Mouse (Mus musculus): Measurements from ENCODE around the gene Akap8l. TPM values are rescaled to one million over a fixed set of nuclear protein-coding genes. Genes with fewer than 3 reads are reported as not detected.

The Akap8l gene
- total RNA-seq, 2 experiments from 2014 or later = 36.7 to 50.5 TPM

DNA sequence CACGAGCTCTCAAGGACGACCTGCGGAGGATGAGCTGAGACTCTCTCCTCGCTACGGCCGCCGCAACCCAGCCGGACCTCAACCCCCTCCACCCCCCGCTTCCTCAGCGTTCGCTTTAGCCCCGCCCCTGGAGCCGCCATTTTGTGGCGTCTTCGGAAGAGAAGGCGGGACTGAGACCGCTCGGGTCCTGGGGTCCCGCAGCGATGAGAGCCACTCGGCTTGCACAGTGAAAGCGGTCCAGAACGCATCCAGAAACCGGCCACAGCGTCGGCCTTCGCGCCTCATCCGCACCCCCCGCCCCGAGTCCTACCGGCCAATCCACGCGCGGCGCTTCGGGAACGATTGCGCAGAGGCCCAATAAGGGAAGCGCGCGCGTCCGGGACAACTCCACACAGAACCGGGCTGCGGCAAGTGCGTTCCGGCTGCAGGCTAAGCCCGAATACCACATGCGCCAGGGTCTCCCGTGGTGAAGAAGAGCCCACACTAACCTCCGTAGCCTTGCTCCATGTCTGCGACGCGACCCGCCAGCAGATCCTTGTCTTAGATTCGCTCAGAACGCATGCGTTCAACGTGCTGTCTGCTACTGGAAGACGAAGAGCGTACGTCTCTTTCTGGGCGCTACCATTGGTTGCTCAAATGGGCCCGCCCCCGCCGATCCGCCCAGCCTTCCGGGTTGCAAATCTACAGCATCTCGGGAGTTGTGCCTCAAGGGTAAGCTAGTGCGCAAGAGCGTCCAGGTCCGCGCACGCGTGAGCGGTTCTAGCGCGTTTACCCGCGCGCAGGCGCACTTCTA is 29.6 kb downstream of the Akap8l start, which contains the start of gene Akap8:
Akap8 (minus strand) TSS at position 642 of the 793 bp plus-strand sequence.
- DNase-seq (ENCODE audit: low spot score in 2 of 2) = peak; percentile 90 to 97

GRCm38 (mm10) chr17:32319950-32320349 is 30.5 kb downstream of the Akap8l start:
- no peak for DNase-seq (ENCODE audit: low spot score in 2 of 2)

GRCm38 (mm10) chr17:32317708-32318107 is 32.7 kb downstream of the Akap8l start:
- no peak for DNase-seq (ENCODE audit: low spot score in 2 of 2)

- DNase-seq (ENCODE audit: low spot score in 2 of 2) = no peak
These were observed 33.4 kb downstream of the Akap8l start for GRCm38 (mm10) chr17:32317032-32317431.

DNA sequence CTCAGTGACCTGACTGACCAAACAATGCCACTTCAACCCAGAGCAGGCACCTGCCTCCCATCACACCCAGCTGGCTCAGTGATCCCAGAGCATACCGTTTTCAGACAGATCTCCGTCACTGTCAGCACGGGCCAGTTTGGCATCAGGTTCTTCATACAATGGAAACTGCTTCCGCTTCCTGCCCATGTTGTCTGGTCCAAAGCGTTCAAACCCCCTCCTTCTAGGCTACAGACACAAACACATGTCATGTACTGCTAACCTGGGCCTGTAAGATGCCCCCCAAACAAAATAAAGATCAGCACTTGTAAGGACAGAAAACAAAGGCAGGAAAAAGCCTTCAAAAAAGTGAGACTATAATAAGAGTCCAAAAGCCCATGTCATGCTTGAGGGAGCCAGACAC is 34.8 kb downstream of the Akap8l start:
- DNase-seq (ENCODE audit: low spot score in 2 of 2) = no peak

GRCm38 (mm10) chr17:32313892-32314291 is 36.5 kb downstream of the Akap8l start:
- DNase-seq (ENCODE audit: low spot score in 2 of 2) = no peak

DNA sequence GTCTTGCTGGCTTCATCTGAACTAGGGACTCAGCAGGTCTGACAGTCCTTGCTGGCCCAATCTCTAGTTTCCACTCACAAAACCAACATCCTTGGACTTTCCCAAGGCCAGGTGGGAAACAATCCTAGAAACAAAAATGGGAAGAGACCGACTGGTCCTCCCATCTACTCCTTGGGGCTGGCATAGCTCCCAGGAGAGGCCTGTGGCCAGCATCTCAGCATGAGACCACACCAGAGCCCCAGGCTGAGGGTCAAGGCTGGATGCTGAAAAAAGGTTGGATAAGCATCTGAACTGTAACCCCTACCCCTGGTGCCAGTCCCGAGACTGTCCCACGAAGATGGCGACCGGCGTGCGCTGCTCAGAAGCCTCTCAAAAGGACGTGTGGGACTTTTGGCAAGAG is 37.6 kb downstream of the Akap8l start:
- DNase-seq (ENCODE audit: low spot score in 2 of 2) = no peak

- no peak for DNase-seq (ENCODE audit: low spot score in 2 of 2)
These were observed 42.4 kb downstream of the Akap8l start for GRCm38 (mm10) chr17:32307963-32308362.

DNA sequence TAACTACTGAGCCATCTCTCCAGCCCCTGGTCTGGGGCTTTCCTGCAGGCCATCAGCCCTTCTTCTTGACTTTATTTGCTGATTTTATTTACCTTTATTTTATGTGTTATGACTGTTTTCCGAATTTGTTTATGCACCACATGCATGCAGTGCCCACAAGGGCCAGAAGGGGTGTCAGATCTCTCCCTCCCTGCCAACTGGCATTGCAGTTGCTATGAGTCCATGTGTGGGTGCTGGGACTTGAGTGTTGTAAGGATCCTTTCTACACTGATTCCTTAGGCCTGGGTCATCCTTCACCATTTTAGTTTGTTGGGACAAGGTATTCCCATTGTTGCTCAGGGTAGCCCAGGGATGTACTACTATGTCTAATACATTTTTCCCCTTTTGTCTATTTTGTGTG is 52.3 kb downstream of the Akap8l start:
- no peak for DNase-seq (ENCODE audit: low spot score in 2 of 2)

- DNase-seq (ENCODE audit: low spot score in 2 of 2) = no peak
These were observed 54.5 kb downstream of the Akap8l start for GRCm38 (mm10) chr17:32295901-32296300.

DNA sequence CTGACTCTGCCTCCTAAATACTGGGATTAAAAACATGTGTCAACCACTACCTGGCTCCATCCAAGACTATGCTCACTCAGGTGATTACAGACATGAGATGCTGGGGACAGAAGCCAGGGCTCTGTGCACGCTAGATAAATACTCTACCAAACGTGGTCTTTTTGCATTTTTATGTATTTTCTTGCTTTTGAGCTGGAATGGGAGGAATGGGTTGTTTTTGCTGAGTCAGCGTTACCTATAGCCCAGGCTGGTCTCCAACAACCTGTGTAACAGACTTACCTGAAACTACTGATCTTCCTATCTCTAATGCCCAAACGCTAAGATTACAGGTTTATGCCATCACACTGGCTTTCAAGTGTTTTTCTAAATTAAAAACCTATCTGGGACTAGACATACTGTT is 55.2 kb downstream of the Akap8l start:
- DNase-seq (ENCODE audit: low spot score in 2 of 2) = no peak

- DNase-seq (ENCODE audit: low spot score in 2 of 2) = no peak
These were observed 65.2 kb downstream of the Akap8l start for GRCm38 (mm10) chr17:32285138-32285670.

- DNase-seq (ENCODE audit: low spot score in 2 of 2) = peak; percentile 82 to 91
These were observed 65.9 kb downstream of the Akap8l start, which contains the start of gene Brd4 for GRCm38 (mm10) chr17:32284262-32285137. TSS of gene Brd4 (minus strand) at chr17:32284722.

DNA sequence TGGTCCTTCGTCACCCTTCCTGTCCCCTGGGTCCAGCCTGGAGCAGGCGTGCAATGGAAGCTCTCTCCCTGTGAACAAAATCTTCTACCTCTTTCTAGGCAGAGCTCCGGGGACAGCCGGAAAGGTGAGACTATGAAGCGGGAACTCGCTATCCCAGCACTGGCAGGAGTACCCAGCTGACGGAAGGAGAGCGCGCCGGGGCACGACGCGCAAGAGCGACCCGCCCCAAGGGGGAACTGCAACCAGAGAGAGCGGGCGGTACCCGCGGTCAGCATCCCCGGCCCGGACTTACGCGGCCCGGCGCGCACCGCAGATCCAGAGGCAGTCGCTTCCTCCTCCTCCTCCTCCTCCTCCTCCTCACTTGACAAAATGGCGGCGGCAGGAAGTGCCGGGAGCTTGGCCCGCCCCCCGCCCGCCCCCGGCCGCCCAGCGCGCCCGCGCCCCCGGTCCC is 66.6 kb downstream of the Akap8l start:
- peak; percentile 29 to 57 for DNase-seq (ENCODE audit: low spot score in 2 of 2)

- DNase-seq (ENCODE audit: low spot score in 2 of 2) = no peak
These were observed 67.1 kb downstream of the Akap8l start for GRCm38 (mm10) chr17:32283341-32283740.

DNA sequence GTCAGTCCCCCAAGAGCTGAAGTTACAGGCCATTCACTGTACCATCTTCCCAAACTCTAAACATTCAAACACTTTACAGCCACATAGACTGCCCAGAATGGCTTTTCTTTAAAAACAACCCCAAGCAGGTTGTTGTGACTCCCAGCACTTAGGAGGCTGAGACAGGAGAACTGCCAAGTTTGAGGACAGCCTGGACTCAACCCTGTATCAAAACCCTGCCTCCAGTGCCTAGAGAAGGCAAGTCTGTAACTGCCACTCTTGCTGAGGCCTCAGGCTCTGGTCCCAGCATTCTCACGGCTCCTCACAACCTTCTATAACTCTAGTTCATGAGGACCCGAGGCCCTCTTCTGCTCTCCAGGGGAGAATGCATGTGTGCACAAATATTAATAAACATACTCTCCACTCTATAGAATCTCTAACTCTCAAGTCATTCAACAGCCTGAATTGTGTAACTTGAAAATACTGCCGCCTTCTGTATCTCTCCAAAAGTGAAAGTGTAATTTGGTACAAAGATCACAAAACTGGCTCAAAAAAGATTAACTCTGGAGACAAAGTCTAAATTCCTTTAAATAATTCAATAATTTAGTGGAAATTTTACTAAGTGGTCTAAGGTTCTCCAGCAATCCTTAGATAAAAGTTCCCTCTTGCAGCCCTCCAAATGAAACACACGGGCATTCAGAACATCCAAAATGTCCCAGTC is 68.6 kb downstream of the Akap8l start:
- DNase-seq (ENCODE audit: low spot score in 2 of 2) = no peak

- DNase-seq (ENCODE audit: low spot score in 2 of 2) = no peak
These were observed 69.3 kb downstream of the Akap8l start for GRCm38 (mm10) chr17:32281126-32281525.

- no peak for DNase-seq (ENCODE audit: low spot score in 2 of 2)
These were observed 69.8 kb downstream of the Akap8l start for GRCm38 (mm10) chr17:32280575-32280974.

DNA sequence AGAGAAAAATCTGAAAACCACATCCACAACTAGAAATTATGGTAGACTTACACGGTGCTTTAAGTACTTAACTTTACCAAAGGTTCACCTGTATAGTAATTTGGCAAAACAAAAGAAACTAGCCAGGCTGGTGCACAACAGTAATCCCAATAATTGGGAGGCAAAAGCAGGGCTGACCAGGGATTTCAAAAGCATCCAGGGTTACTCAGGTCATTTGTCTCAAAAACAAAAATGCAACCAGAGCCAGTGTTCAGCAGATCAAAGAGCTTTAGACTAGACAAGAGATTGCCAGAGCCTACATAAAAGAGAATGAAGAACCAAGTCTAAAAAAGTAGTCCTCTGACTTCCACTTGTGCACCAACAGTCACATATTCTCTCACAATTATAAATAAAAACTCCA is 73.2 kb downstream of the Akap8l start:
- DNase-seq (ENCODE audit: low spot score in 2 of 2) = no peak

DNA sequence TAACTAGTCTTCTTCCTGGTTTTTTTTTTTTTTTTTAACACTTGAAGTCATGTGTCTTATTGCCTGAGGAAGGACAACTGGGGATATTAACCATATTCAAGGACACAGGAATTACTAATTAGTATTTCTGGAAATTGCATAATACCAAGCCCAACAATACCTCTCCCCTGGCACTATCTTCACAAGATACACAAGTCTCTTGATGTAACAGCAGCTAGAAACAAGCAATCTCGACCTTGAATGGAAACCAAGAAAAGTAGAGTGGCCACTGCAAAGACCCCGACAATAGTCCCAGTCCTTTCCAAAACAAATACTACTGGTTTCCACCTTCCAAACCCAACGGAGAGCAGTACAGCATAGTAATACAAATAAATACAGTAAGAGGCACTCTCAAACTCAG is 74.8 kb downstream of the Akap8l start:
- DNase-seq (ENCODE audit: low spot score in 2 of 2) = no peak

Data from gastrocnemius, postnatal 4 days (tissue).